Mouse (Mus musculus): ENCODE data around the gene Hspe1.

Gene Hspe1

DNA sequence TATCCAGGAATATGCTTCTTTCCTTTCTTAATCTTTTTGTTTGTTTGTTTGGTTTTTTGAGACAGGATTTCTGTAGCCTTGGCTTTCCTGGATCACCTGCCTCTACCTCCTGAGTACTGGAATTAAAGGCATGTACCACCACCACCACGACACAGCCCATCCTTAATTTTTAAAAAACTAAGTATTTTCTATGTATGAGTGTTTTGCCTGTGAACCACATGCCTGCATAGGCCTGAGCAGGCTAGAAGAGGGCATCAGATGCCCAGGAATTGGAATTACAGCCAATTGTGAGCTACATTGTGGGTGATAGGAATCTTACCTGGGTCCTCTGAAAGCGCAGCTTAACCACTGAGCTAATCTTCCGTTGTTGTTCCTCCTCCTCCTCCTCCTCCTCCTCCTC is 46.4 kb downstream of the Hspe1 start:
- DNase-seq (ENCODE audit: low read depth, low spot score), result no peak

DNA sequence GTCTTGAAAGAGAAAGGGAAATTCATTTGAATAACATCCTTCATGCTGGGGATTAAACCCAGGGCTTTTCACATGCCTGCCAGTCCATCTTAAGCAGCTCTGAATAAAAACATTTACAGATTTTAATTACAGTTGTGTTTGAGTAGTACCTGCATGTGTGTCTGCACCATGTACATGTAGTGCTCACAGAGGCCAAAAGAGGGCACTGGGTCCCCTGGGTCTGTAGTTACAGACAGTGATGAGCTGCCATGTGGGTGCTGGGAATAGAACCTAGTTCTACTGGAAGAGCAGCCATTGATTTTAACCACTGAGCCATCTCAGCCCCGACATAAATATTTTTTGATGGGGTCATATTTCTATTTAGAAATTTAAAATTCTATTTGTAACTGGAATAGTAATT is 47.9 kb downstream of the Hspe1 start:
- no peak for DNase-seq (ENCODE audit: low read depth, low spot score)

Measured in retina, adult 2 months (tissue).